Mouse (Mus musculus): ENCODE results near the gene Entpd6.

The Entpd6 gene

GRCm38 (mm10) chr2:150787234-150787771 lies 38.5 kb downstream of the Entpd6 start:
- no peak for DNase-seq

GRCm38 (mm10) chr2:150788768-150789550 lies 40.1 kb downstream of the Entpd6 start:
- peak; percentile 88 to 89 for DNase-seq

- no peak for DNase-seq
Measured at GRCm38 (mm10) chr2:150793320-150793719, 44.5 kb downstream of the Entpd6 start.

DNA sequence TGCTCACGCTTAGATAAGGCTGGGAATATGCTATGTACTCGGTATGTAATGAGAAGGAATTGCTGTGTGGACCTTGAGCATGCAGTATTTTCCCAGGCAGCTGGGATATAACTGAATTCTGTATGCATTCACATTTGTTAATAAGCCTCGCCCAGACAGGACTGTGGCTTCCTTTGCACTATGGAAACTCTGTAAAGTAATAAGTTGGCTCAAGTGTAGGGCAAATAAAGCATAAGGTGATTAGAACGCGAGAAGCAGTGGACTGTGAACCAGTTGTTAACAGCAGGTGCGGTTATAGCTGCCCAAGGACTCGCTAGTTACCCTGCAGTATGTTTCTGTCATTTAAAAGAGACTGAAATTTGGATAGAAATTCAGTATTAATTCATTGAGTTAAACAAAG lies 49.2 kb downstream of the Entpd6 start:
- no peak for DNase-seq

GRCm38 (mm10) chr2:150800616-150801015 lies 51.8 kb downstream of the Entpd6 start:
- DNase-seq = no peak

GRCm38 (mm10) chr2:150803035-150803434 lies 54.2 kb downstream of the Entpd6 start:
- no peak for DNase-seq

- DNase-seq = no peak
Measured at GRCm38 (mm10) chr2:150808381-150808780, 59.5 kb downstream of the Entpd6 start.

DNA sequence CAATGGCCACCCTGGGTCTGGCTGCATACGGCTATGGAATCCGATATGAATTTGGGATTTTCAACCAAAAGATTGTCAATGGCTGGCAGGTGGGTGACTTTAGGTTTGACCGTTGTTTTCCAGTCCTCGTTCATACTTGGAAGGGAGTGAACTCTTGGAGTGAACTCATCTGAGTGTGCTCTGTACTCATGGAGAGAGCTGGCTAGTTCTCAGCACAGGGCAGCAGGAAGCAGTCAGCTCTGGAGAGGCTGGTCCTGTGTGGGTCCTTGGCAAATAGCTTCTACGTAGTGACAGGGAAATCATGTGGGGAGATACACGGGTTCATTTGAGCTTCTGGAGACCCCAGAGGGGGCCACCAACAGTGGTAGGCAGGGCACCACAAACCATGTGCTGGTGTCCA lies 60.0 kb downstream of the Entpd6 start:
- no peak for DNase-seq

GRCm38 (mm10) chr2:150810603-150811002 lies 61.8 kb downstream of the Entpd6 start:
- DNase-seq = no peak

- DNase-seq = no peak
Measured at GRCm38 (mm10) chr2:150812816-150813215, 64.0 kb downstream of the Entpd6 start.

- peak; percentile 49 to 63 for DNase-seq
Measured at GRCm38 (mm10) chr2:150816676-150817402, 68.0 kb downstream of the Entpd6 start.

DNA sequence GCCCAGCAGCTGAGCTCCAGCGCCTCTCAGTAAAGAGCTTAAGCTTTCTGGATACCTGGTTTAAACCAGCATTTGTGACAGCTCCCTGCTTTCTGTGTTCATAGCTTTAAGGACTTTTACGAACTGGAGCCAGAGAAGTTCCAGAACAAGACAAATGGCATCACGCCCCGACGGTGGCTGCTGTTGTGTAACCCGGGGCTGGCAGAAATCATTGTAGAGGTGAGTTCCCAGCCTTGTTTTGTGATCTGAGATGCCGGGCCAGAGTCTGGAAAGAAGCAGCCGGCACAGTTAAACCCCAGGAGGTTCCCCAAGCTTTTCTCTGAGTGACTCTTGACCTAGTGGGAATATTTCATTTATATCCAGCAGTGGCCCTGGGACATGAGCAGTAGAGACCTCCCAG lies 69.9 kb downstream of the Entpd6 start:
- no peak for DNase-seq

GRCm38 (mm10) chr2:150820720-150821119 lies 71.9 kb downstream of the Entpd6 start:
- no peak for DNase-seq
